Mouse (Mus musculus): ENCODE data around the gene Ntm. TPM values are rescaled to one million over a fixed set of nuclear protein-coding genes. Genes with fewer than 3 reads are reported as not detected.

The Ntm gene
- total and polyA plus RNA-seq, 3 experiments, result not detected

- no peaks in the 10 kb centered on the region for H3K4me1 ChIP-seq (ENCODE audit: control insufficient read depth in 1 of 2, insufficient read depth in 2 of 2, low read length in 2 of 2)
- no peak overlapping the region for H3K9ac ChIP-seq (ENCODE audit: control insufficient read depth, low read depth, low read length, poor library complexity, severe bottlenecking)
- H3K4me3 ChIP-seq (ENCODE audit: control insufficient read depth in 1 of 2, insufficient read depth in 1 of 2, low read depth in 2 of 2, low read length in 2 of 2), result no peak overlapping the region
- H3K79me2 ChIP-seq (ENCODE audit: control insufficient read depth, insufficient read depth, low read length, poor library complexity), result no peaks in the 10 kb centered on the region
- H3K36me3 ChIP-seq (ENCODE audit: control insufficient read depth in 1 of 2, insufficient read depth in 2 of 2, low read length in 2 of 2), result no peaks in the 10 kb centered on the region
- H3K27me3 ChIP-seq (ENCODE audit: control insufficient read depth in 1 of 2, insufficient read depth in 2 of 2, low read length in 2 of 2), result no peaks in the 10 kb centered on the region
- no peaks in the 10 kb centered on the region for H3K9me3 ChIP-seq (replicated peaks; ENCODE audit: insufficient read depth, low read length)
- no peak for DNase-seq (ENCODE audit: low read depth, low spot score)
- H3K27ac ChIP-seq (ENCODE audit: control insufficient read depth, low read depth, low read length), result no peak overlapping the region
- no peak for TF ChIP-seq GATA1 (IDR thresholded peaks at IDR 0.05; ENCODE audit: low read depth, low read length)
- no peak for TF ChIP-seq USF1 (IDR thresholded peaks at IDR 0.05; ENCODE audit: low read depth, low read length)
- no peak for TF ChIP-seq KAT2A (conservative IDR thresholded peaks at IDR 0.05; ENCODE audit: low read depth, low read length)
- TF ChIP-seq GABPA (IDR thresholded peaks at IDR 0.05; ENCODE audit: low read depth, low read length), result no peak
- no peak for TF ChIP-seq BHLHE40 (IDR thresholded peaks at IDR 0.05; ENCODE audit: borderline replicate concordance, low read depth, low read length)
- TF ChIP-seq ZMIZ1 (IDR thresholded peaks at IDR 0.05; ENCODE audit: low read depth, low read length), result no peak
- no peak for TF ChIP-seq CHD1 (IDR thresholded peaks at IDR 0.05; ENCODE audit: low read depth, low read length)
- TF ChIP-seq TBP (IDR thresholded peaks at IDR 0.05; ENCODE audit: low read depth, low read length), result no peak
- TF ChIP-seq ZNF384 (IDR thresholded peaks at IDR 0.05; ENCODE audit: low read depth, low read length), result no peak
- no peak for TF ChIP-seq MEF2A (IDR thresholded peaks at IDR 0.05; ENCODE audit: extremely low read depth, insufficient replicate concordance, low read depth, low read length, poor library complexity, severe bottlenecking)
- no peak for TF ChIP-seq MAZ (IDR thresholded peaks at IDR 0.05; ENCODE audit: low read depth, low read length)
- no peak for TF ChIP-seq MAX (IDR thresholded peaks at IDR 0.05; ENCODE audit: low read length)
- TF ChIP-seq CTCF (IDR thresholded peaks at IDR 0.05 in 2 of 3, conservative IDR thresholded peaks at IDR 0.05 in 1 of 3; ENCODE audit: control insufficient read depth in 1 of 3, insufficient read depth in 1 of 3, low read depth in 2 of 3, low read length in 3 of 3, poor library complexity in 1 of 3, severe bottlenecking in 1 of 3), result no peak
- no peak for TF ChIP-seq MYB (IDR thresholded peaks at IDR 0.05; ENCODE audit: low read depth, low read length)
Observed at GRCm38 (mm10) chr9:29610867-29611266, 352.1 kb downstream of the Ntm start.

GRCm38 (mm10) chr9:29597665-29598064 is 365.3 kb downstream of the Ntm start:
- Histone ChIP-seq H3K9ac (ENCODE audit: control insufficient read depth, low read depth, low read length, poor library complexity, severe bottlenecking) (no peak overlapping the region), H3K9me3 (replicated peaks; ENCODE audit: insufficient read depth, low read length) (no peaks in the 10 kb centered on the region), H3K27ac (ENCODE audit: control insufficient read depth, low read depth, low read length) (no peak overlapping the region), H3K36me3 (ENCODE audit: control insufficient read depth in 1 of 2, insufficient read depth in 2 of 2, low read length in 2 of 2) (no peaks in the 10 kb centered on the region), H3K79me2 (ENCODE audit: control insufficient read depth, insufficient read depth, low read length, poor library complexity) (no peaks in the 10 kb centered on the region), H3K4me3 (ENCODE audit: control insufficient read depth in 1 of 2, insufficient read depth in 1 of 2, low read depth in 2 of 2, low read length in 2 of 2) (no peak overlapping the region), H3K27me3 (ENCODE audit: control insufficient read depth in 1 of 2, insufficient read depth in 2 of 2, low read length in 2 of 2) (no peaks in the 10 kb centered on the region), H3K4me1 (ENCODE audit: control insufficient read depth in 1 of 2, insufficient read depth in 2 of 2, low read length in 2 of 2) (no peaks in the 10 kb centered on the region)
- DNase-seq (ENCODE audit: low read depth, low spot score), result no peak
- TF ChIP-seq CHD2 (IDR thresholded peaks at IDR 0.05; ENCODE audit: low read length) (no peak), TAL1 (IDR thresholded peaks at IDR 0.05; ENCODE audit: low read length) (no peak), MXI1 (IDR thresholded peaks at IDR 0.05; ENCODE audit: low read depth, low read length) (no peak), USF2 (IDR thresholded peaks at IDR 0.05; ENCODE audit: borderline replicate concordance in 1 of 2, insufficient read depth in 1 of 2, low read depth in 1 of 2, low read length in 2 of 2) (no peak), POLR2AphosphoS5 (IDR thresholded peaks at IDR 0.05; ENCODE audit: borderline replicate concordance, low read depth, low read length) (no peak), POLR2AphosphoS2 (IDR thresholded peaks at IDR 0.05; ENCODE audit: low read length) (no peak), RCOR1 (IDR thresholded peaks at IDR 0.05; ENCODE audit: low read depth, low read length) (no peak), ZMIZ1 (IDR thresholded peaks at IDR 0.05; ENCODE audit: low read depth, low read length) (no peak), E2F4 (IDR thresholded peaks at IDR 0.05; ENCODE audit: borderline replicate concordance, low read depth, low read length) (no peak), NELFE (IDR thresholded peaks at IDR 0.05; ENCODE audit: low read depth, low read length) (no peak), MYC (IDR thresholded peaks at IDR 0.05; ENCODE audit: low read depth, low read length) (no peak), MYB (IDR thresholded peaks at IDR 0.05; ENCODE audit: low read depth, low read length) (no peak), MAX (IDR thresholded peaks at IDR 0.05; ENCODE audit: low read length) (no peak), ETS1 (IDR thresholded peaks at IDR 0.05; ENCODE audit: low read depth, low read length) (no peak), BHLHE40 (IDR thresholded peaks at IDR 0.05; ENCODE audit: borderline replicate concordance, low read depth, low read length) (no peak), KAT2A (conservative IDR thresholded peaks at IDR 0.05; ENCODE audit: low read depth, low read length) (no peak)

Data from MEL (cell line).